In genomic region chr17:13007730-13008425, GRCm38 (mm10) we compare ENCODE assay signal across 8 mouse cellular contexts. TPM values are rescaled to one million over a fixed set of nuclear protein-coding genes. Genes with fewer than 3 reads are reported as not detected.
DNase-seq lines count a peak whose midpoint lies in the region; ATAC-seq and TF ChIP-seq lines count a peak whose summit lies in the region.

No protein-coding gene starts in this region.

- TF ChIP-seq POLR2A in heart, adult 2 months (IDR thresholded peaks at IDR 0.05; ENCODE audit: insufficient read depth, low read depth, low read length), result peak; percentile 97

- peak overlapping the region; percentile 86 for H3K4me3 ChIP-seq in embryonic facial prominence, embryonic 13.5 days
- peak overlapping the region; percentile 81 for H3K4me3 ChIP-seq in heart, adult 2 months
- peak overlapping the region; percentile 82 for H3K4me3 ChIP-seq in limb, embryonic 13.5 days
- H3K4me3 ChIP-seq in midbrain, embryonic 16.5 days (ENCODE audit: low read depth, low read length), result peak overlapping the region; percentile 91

- H3K4me2 ChIP-seq in embryonic facial prominence, embryonic 13.5 days, result peak overlapping the region; percentile 82
- peak overlapping the region; percentile 85 for H3K4me2 ChIP-seq in limb, embryonic 13.5 days (replicated peaks)
- H3K4me2 ChIP-seq in midbrain, embryonic 16.5 days (ENCODE audit: low read length), result peak overlapping the region; percentile 82

- peak overlapping the region; percentile 79 for H3K27ac ChIP-seq in embryonic facial prominence, embryonic 13.5 days
- H3K27ac ChIP-seq in heart, adult 2 months, result peak overlapping the region; percentile 95
- peak overlapping the region; percentile 72 for H3K27ac ChIP-seq in limb, embryonic 13.5 days
- peak overlapping the region; percentile 90 for H3K27ac ChIP-seq in midbrain, embryonic 16.5 days (ENCODE audit: low read length)

- TF ChIP-seq EP300 in heart, adult 2 months (IDR thresholded peaks at IDR 0.05; ENCODE audit: insufficient read depth, low read depth, low read length), result peak; percentile 68; the same call in 1 of the 2 replicates

- no peaks in the 10 kb centered on the region for H3K9me3 ChIP-seq in embryonic facial prominence, embryonic 13.5 days
- H3K9me3 ChIP-seq in limb, embryonic 13.5 days, result no peaks in the 10 kb centered on the region
- H3K9me3 ChIP-seq in midbrain, embryonic 16.5 days (replicated peaks; ENCODE audit: control insufficient read depth, low read length, poor library complexity, severe bottlenecking), result no peaks in the 10 kb centered on the region

- ATAC-seq in embryonic facial prominence, embryonic 13.5 days (ENCODE audit: insufficient number of reproducible peaks, insufficient read depth, low FRiP score, low TSS enrichment, low read depth), result peak; percentile 96
- peak; percentile 97 for ATAC-seq in limb, embryonic 13.5 days (ENCODE audit: low FRiP score, low read depth)
- peak; percentile 98 for ATAC-seq in midbrain, embryonic 16.5 days

- H3K9ac ChIP-seq in embryonic facial prominence, embryonic 13.5 days, result peak overlapping the region; percentile 82
- H3K9ac ChIP-seq in heart, adult 2 months (ENCODE audit: low read depth, low read length), result peak overlapping the region; percentile 94
- H3K9ac ChIP-seq in limb, embryonic 13.5 days, result peak overlapping the region; percentile 76
- peak overlapping the region; percentile 87 for H3K9ac ChIP-seq in midbrain, embryonic 16.5 days (ENCODE audit: low read depth, low read length)

- H3K79me2 ChIP-seq in heart, adult 2 months (replicated peaks; ENCODE audit: control insufficient read depth, insufficient read depth, low read length), result no peaks in the 10 kb centered on the region

- peaks cover 8% of the 10 kb centered on the region for H3K4me1 ChIP-seq in embryonic facial prominence, embryonic 13.5 days
- H3K4me1 ChIP-seq in heart, adult 2 months (ENCODE audit: control insufficient read depth, insufficient read depth, low read length), result peaks cover 3% of the 10 kb centered on the region; the same call in 1 of the 2 replicates
- H3K4me1 ChIP-seq in limb, embryonic 13.5 days, result peaks cover 8% of the 10 kb centered on the region
- peaks cover 14% of the 10 kb centered on the region for H3K4me1 ChIP-seq in midbrain, embryonic 16.5 days (ENCODE audit: control insufficient read depth, insufficient read depth, low read length)

- intact Hi-C loops in heart, adult 2 months (cut with DNase I), result loop anchor here (1.0 kb wide), 1 partner anchor 16 kb away; no protein-coding TSS in a partner anchor

- peak; percentile 37; the same call in 1 of the 2 replicates for TF ChIP-seq CTCF in heart, adult 2 months (IDR thresholded peaks at IDR 0.05)

- H3K36me3 ChIP-seq in embryonic facial prominence, embryonic 13.5 days, result peaks cover 22% of the 10 kb centered on the region
- H3K36me3 ChIP-seq in heart, adult 2 months (ENCODE audit: control insufficient read depth, insufficient read depth, low read length), result peaks cover 11% of the 10 kb centered on the region
- peaks cover 15% of the 10 kb centered on the region for H3K36me3 ChIP-seq in limb, embryonic 13.5 days
- peaks cover 4% of the 10 kb centered on the region for H3K36me3 ChIP-seq in midbrain, embryonic 16.5 days (ENCODE audit: control insufficient read depth, insufficient read depth, low read length)

- no peaks in the 10 kb centered on the region for H3K27me3 ChIP-seq in embryonic facial prominence, embryonic 13.5 days
- H3K27me3 ChIP-seq in heart, adult 2 months (ENCODE audit: control insufficient read depth, insufficient read depth, low read length), result no peaks in the 10 kb centered on the region
- no peaks in the 10 kb centered on the region for H3K27me3 ChIP-seq in limb, embryonic 13.5 days
- H3K27me3 ChIP-seq in midbrain, embryonic 16.5 days (ENCODE audit: control insufficient read depth, insufficient read depth, low read depth, low read length), result no peaks in the 10 kb centered on the region

- under 1% methylated on average over 76 of the region's 76 CpGs for WGBS in embryonic facial prominence, embryonic 13.5 days
- under 1% methylated on average over 75 of the region's 76 CpGs for WGBS in heart, adult 2 months
- under 1% methylated on average over 76 of the region's 76 CpGs for WGBS in limb, embryonic 13.5 days
- WGBS in midbrain, embryonic 16.5 days, result under 1% methylated on average over 73 of the region's 76 CpGs

- DNase-seq in 3134 (ENCODE audit: extremely low read depth, insufficient read length, low spot score), result peak; percentile 98
- DNase-seq in adrenal gland, postnatal 36 days, result peak; percentile 100
- peak; percentile 99 for DNase-seq in heart, adult 2 months
- DNase-seq in kidney, adult 8-10 months, result peak; percentile 99
- DNase-seq in spleen, postnatal 10 days (ENCODE audit: low spot score in 2 of 2), result peak; percentile 99

RNA-seq across cellular contexts. Expression of gene Sod2, which starts 1.2 kb away (rescaled TPM):
- total RNA-seq in adrenal gland, postnatal 36 days (2021), result 100 to 1,000 TPM; 383 to 457 TPM
- 78.3 and 78.7 TPM in 2 replicates for polyA plus RNA-seq in embryonic facial prominence, embryonic 13.5 days (2015; fragmentation: Nextera tagmentation; extraction: Ambion mirVana)
- total RNA-seq in heart, adult 2 months (2021), result 1,000 to 10,000 TPM in 1 of 2 experiments, 100 to 1,000 TPM in 1; 961 to 1,111 TPM
- polyA plus RNA-seq in heart, adult 2 months (2012; rRNA removed), result 895 and 1,105 TPM in 2 replicates
- polyA plus RNA-seq in limb, embryonic 13.5 days (2015; fragmentation: Nextera tagmentation; extraction: Ambion mirVana), result 85.1 and 93.4 TPM in 2 replicates
- 111 and 118 TPM in 2 replicates for polyA plus RNA-seq in midbrain, embryonic 16.5 days (2015; fragmentation: Nextera tagmentation; extraction: Ambion mirVana)

RNA-seq across cellular contexts. Expression of gene Wtap, which starts 13.9 kb away (rescaled TPM):
- total RNA-seq in adrenal gland, postnatal 36 days (2021), result 10 to 100 TPM; 59.6 to 61.9 TPM
- 156 and 166 TPM in 2 replicates for polyA plus RNA-seq in embryonic facial prominence, embryonic 13.5 days (2015; fragmentation: Nextera tagmentation; extraction: Ambion mirVana)
- total RNA-seq in heart, adult 2 months (2021), result 10 to 100 TPM; 30.7 to 34.0 TPM
- polyA plus RNA-seq in heart, adult 2 months (2012; rRNA removed), result 12.3 and 24.2 TPM in 2 replicates
- polyA plus RNA-seq in limb, embryonic 13.5 days (2015; fragmentation: Nextera tagmentation; extraction: Ambion mirVana), result 173 and 180 TPM in 2 replicates
- 133 and 136 TPM in 2 replicates for polyA plus RNA-seq in midbrain, embryonic 16.5 days (2015; fragmentation: Nextera tagmentation; extraction: Ambion mirVana)

RNA-seq across cellular contexts. Expression of gene Gpr31b, which starts 44.2 kb away (rescaled TPM):
- total RNA-seq in adrenal gland, postnatal 36 days (2021), result under 1 TPM in 1 of 2 experiments, not detected in 1; 0.73 TPM
- not detected in 2 replicates for polyA plus RNA-seq in embryonic facial prominence, embryonic 13.5 days (2015; fragmentation: Nextera tagmentation; extraction: Ambion mirVana)
- total RNA-seq in heart, adult 2 months (2021), result under 1 TPM in 1 of 2 experiments, not detected in 1; 0.32 TPM
- polyA plus RNA-seq in heart, adult 2 months (2012; rRNA removed), result 0.31 TPM in 1 of 2 replicates, not detected in the other
- polyA plus RNA-seq in limb, embryonic 13.5 days (2015; fragmentation: Nextera tagmentation; extraction: Ambion mirVana), result not detected in 2 replicates
- 0.19 TPM in 1 of 2 replicates, not detected in the other for polyA plus RNA-seq in midbrain, embryonic 16.5 days (2015; fragmentation: Nextera tagmentation; extraction: Ambion mirVana)

RNA-seq across cellular contexts. Expression of gene Acat2, which starts 47.3 kb away (rescaled TPM):
- total RNA-seq in adrenal gland, postnatal 36 days (2021), result 100 to 1,000 TPM in 1 of 2 experiments, 10 to 100 TPM in 1; 95.1 to 133 TPM
- polyA plus RNA-seq in embryonic facial prominence, embryonic 13.5 days (2015; fragmentation: Nextera tagmentation; extraction: Ambion mirVana), result 182 and 218 TPM in 2 replicates
- total RNA-seq in heart, adult 2 months (2021), result 1 to 10 TPM; 5.7 to 6.9 TPM
- polyA plus RNA-seq in heart, adult 2 months (2012; rRNA removed), result 6.5 and 6.6 TPM in 2 replicates
- polyA plus RNA-seq in limb, embryonic 13.5 days (2015; fragmentation: Nextera tagmentation; extraction: Ambion mirVana), result 207 and 209 TPM in 2 replicates
- 378 and 382 TPM in 2 replicates for polyA plus RNA-seq in midbrain, embryonic 16.5 days (2015; fragmentation: Nextera tagmentation; extraction: Ambion mirVana)

RNA-seq across cellular contexts. Expression of gene Tcp10b, which starts 53.0 kb away (rescaled TPM):
- total RNA-seq in adrenal gland, postnatal 36 days (2021), result 1 to 10 TPM in 1 of 2 experiments, under 1 TPM in 1; 0.73 to 1.0 TPM
- polyA plus RNA-seq in embryonic facial prominence, embryonic 13.5 days (2015; fragmentation: Nextera tagmentation; extraction: Ambion mirVana), result 0.14 TPM in 1 of 2 replicates, not detected in the other
- total RNA-seq in heart, adult 2 months (2021), result not detected
- 0.06 and 0.09 TPM in 2 replicates for polyA plus RNA-seq in heart, adult 2 months (2012; rRNA removed)
- 0.17 TPM in 1 of 2 replicates, not detected in the other for polyA plus RNA-seq in limb, embryonic 13.5 days (2015; fragmentation: Nextera tagmentation; extraction: Ambion mirVana)
- polyA plus RNA-seq in midbrain, embryonic 16.5 days (2015; fragmentation: Nextera tagmentation; extraction: Ambion mirVana), result 0.30 TPM in 1 of 2 replicates, not detected in the other

Comparison
In these comparisons a context has a peak if more than half of its experiments do, and no peak if none do; other contexts are left out.
1. Peak in every context shown above with its lines: DNase-seq, ATAC-seq, H3K4me3 ChIP-seq and H3K27ac ChIP-seq.